Mouse (Mus musculus) ES-E14 (cell line): ENCODE measurements at regions not wholly inside any gene's neighbourhood (a gene's known extent, or its start where the extent isn't known, plus 50 kb on each side); places are given as distances from the start of the nearest gene placed in this dataset.

ENCODE experiments used
- CHD2 ChIP-seq: IDR thresholded peaks from 2 replicates; pipeline ENCODE4 v1.6.1; 2014; ENCODE audit warnings: mild to moderate bottlenecking, low read depth, low read length, inconsistent platforms
- ZNF384 ChIP-seq: IDR thresholded peaks from 2 replicates; pipeline ENCODE4 v1.6.1; 2012; ENCODE audit warnings: low read depth, low read length, inconsistent platforms

- TF ChIP-seq CHD2 (no peak), ZNF384 (no peak)
Measured at GRCm38 (mm10) chr3:120430285-120430684, 646.0 kb upstream of the Ptbp2 start.
